Mouse (Mus musculus): ENCODE measurements around the gene Creb3l1. TPM values are rescaled to one million over a fixed set of nuclear protein-coding genes. Genes with fewer than 3 reads are reported as not detected.

Creb3l1 gene
- total RNA-seq, 4 experiments from 2014 or later = 2.5 to 4.0 (median 3.1) TPM

DNA sequence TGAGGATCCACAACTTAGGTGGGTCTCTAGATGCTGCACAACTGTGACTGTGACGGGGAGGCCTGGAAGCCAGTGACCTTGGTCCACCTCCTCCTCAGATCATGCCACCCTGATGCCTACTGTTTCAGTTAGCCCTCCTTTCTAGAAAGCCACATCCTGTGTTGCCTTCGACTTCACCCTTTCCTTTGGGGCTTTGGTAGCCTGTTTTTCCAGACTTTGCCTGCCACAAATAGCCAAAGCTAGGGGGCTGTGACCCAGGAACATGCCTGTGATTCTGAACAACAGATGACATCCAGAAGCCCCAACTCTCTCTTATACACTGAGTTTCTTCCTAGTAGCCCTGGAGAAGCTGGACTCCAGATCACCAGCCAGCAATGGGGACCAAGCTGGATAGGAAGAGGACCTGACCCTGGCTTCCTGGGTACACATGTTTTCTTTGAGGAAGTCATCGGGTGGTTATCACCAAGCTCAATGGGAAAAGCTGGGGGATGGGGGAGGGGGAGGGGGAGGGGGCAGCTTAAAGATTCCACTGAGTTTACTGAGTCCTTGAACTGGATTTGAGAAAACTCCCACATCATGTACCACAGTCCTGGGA is 59.6 kb downstream of the Creb3l1 start:
- no peak for DNase-seq (ENCODE audit: low spot score)

DNA sequence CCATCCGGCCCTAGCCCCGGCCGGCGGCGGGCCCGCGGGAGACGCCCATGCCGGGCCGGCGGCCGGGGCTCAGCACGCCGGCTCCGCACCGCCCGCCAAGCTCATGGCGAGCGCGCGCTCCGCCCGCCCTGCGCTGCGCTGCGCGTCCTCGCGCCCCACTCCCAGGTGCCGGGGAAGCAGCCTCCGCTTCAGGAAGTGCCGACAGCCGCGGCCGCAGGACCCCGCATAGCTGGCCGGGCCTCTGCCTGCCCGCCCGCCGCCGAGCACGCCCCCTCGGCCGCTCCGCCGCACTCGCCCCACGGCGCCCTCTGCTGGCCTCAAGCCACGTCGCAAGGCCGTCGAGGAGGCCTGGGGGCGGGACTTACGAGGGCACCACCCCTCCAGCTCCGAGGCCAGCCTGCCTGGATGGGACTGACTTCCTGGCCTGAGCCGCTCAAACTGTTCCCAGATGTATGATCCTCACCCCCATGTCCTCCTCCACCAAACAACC is 60.8 kb downstream of the Creb3l1 start:
- DNase-seq (ENCODE audit: low spot score) = peak; percentile 96

DNA sequence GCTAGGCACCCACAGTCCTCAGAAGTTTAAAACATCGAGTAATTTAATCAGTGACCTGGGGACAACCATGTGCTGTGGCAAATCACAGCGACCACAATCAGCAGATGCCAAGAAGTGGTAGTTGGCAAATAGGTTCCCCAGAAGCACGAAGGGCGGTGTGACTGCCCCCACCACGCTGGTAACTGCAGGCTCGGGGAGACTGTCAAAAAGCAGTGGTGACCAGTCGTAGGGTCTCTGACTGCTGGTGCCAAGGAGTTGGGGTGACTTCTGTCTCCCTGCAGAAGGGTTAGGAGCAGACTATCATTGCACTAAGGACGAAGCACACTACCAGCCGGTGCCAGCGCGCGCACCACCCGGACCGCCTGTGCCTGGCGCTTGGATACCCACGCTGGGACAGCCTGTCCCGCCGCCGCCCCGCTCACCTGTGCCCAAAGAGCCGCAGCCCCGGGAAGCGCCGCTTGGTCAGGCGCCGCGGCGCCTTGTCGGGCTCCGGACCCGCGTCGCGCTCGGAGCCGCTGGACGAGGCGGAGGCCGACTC is 61.4 kb downstream of the Creb3l1 start:
- DNase-seq (ENCODE audit: low spot score) = no peak

DNA sequence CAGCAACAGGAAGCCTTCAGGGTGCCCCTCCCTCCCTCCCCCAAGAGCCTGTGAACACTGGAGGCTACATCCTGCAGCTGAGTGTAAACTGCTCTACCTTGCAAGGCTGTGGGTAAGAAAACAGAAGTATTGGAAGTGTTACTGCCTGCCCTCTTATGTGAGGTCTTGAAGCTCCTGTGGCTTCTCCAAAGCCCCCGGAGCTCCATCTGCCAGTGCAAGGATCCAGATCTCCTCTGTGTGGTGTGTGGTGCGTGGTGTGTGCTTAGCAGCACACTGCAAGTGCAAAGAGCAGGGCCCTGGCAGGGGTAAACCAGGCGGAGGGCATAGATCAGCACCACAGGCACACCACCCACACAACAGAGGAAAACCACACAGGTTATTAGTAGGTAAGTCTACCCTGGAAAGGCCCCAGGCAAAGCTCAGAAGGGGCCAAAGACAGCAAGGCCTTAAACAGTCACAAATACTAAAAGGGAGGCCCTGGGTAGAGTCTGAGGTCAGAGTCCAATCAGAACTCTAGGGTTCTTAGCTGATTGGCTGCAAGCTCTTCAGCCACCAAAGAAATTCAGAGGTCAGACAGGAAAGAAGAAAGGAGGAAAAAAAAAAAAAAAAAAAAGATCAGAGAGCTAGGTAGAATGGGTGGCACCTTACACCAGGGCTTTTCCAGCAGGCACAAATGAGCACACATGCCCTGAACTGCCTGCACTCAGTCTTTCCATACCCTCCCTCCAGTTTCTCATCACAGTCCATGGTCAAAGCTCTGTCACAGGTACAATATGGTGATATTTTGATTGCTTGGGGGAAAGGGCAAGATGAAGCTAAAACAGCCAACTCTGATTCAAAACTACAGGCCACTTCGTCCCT is 62.2 kb downstream of the Creb3l1 start:
- DNase-seq (ENCODE audit: low spot score) = no peak

DNA sequence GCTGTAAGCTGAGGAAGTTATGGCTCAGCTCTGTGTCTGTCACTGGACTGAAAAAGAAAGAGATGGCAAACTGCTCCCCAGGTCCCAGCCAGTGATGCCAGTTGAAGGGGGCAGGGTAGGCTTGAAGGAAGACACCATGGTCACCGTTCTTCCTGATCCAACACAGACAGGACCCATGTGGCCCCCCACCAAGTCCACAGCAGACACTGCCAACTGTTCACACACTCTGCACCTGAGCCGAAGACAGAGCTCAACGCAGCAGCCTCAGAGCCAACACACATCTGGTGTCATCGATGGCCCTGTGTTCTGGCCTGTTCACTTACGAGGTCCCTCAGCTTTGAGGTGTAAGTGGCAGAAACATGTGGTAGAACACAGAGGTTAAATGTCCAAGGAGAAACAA is 63.8 kb downstream of the Creb3l1 start:
- DNase-seq (ENCODE audit: low spot score) = no peak

DNA sequence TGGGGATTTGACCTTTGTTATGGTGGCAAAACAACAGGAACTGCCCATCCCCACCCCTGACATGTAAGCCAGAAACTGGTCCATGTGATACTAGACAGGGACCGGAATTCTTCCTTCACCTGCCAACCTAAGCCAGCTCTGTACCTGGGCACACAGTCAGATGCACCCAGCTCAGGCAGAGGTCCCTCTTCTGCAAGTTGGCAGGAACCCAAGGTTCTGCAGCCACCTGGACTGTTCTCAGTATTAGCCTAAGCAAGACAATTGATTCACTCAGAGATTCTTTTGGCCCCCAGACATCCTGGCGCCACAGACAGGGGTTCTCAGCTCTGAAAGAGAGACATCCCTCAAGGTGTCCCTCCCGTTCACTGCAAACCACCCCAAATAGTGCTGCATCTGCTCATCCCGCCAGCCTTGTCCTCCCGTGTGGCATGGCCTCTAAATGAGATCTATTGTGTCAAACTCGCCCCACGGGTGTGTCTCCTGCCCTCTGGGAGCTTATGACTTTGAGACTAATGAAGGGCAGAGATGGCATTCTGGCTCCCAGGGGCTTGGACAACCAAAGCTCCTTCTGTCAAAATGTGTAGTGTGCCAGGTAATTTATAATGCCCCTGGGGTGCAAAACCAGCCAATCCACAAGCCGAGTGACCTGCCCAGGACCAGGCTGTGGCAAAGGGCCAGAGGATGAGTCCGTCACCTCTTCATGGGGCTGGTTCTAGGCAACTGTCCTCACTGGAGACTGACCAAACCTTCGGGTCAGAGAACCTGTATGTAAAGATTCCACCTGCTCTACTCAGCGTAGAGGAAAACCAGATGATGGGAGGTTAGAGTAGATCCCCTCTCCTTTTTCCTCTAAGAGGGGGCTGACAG is 64.5 kb downstream of the Creb3l1 start:
- no peak for DNase-seq (ENCODE audit: low spot score)

DNA sequence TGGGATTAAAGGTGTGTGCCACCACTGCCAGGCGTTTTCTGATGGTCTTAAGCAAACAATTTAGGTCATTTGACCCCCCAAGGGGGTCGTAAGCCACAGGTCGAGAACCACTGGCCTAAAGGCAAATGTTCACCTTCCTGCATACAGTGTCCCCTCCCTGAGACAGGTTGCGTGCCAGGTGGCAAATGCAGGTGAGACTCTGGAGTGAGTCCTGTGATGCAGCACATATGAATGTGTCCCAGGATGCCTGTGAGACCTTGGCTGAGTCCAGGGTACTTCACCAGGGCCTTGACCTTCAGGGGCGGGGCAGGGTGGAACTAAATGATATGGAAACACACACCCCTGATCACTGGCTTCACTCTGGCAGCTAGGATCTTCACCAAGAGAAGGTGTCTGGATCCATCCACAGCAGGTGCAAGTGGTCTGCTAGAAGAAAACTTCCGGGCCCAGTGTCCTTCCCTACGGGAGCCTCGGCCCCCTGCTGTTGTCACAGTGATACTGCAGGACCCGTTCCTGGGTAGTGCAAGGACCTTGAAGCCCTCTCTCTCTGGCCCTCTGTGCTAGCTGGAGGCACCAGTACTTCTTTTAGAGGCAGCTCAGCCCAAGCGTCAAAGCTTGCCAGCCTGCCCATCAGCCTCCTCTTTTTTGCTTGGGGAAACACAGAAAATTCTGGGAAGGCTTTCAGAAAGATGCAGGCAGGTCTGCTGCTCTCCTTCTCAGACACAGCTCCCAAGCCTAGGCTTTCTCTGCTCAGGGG is 65.4 kb downstream of the Creb3l1 start:
- no peak for DNase-seq (ENCODE audit: low spot score)

DNA sequence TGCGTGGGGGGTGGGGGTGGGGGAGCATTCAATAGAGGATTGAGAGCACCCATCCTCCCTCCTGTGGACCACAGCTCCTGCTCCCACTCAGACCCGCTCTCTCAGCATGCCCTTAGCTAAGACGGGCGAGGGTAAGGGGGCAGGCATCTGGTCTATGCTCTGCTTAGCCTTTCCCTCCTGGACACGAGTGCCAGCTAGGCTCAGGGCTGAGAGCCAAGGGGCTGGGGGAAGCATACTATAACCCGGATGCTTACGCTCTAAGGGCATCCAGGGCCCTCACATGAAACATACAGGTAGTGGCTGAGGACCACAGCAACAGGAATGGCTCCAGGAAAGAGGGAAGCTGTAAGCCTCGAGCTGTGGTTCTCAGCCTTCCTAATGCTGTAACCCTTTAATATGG is 66.3 kb downstream of the Creb3l1 start:
- DNase-seq (ENCODE audit: low spot score) = no peak

DNA sequence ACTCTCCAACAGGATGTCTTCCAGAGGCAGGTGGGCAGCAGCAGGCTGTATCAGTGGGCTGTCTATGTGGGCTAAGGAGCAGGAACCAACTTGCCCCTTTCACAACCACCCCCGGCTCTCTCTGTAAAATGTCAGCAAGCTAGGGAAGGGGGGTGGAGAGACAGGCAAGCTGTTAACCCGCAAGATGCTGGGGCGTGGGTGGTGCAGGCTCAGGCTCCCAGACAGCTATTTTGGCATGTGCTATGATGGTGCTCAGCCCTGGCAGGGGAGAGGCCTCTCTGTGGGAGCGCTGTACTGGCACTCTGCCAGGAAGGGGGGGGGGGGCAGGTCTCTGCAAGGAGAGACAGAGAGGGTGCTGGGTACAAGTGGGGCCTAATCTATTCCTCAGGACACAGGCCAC is 67.2 kb downstream of the Creb3l1 start:
- DNase-seq (ENCODE audit: low spot score) = no peak

DNA sequence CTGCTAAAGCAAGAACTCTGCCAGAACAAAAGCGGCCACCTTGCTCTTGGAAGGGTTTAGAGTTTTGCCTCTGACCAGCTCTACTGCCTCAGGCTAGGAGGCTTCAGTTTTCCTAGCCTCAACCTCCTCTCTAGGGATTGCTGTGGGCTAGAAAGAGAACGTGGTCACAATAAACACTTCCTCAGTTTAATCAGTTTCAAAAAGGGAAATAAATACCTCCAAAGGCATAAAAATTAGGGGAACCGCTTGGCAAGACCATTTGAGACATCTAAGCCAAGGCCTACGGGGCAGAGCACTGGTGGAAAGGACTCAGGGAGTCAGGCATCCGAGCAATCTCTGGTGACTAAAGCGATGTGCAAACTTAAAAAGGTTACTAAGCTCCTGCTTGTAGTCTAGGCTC is 68.4 kb downstream of the Creb3l1 start:
- no peak for DNase-seq (ENCODE audit: low spot score)

DNA sequence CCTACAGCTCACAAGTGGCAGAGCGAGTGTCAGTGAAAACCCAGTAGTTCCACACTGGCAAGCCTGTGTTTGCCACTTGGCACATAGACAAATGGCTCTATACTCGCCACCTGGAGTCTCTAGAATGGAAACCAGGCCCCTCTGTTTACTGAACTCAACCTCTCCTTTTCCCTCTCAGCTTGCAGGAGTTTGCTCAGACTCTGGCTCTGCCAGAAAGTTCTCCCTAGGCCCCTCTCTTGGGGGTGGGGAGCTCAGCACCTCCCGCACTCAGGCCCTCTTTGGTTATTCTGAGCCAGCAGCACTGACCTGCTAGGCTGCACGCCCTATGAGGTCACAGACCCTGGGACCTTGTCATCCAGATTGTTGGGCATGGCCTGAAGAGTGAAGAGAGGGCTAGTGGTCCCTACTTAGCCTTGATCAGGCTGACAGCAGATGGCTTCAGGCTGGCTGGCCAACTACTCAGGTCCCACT is 69.1 kb downstream of the Creb3l1 start:
- no peak for DNase-seq (ENCODE audit: low spot score)

DNA sequence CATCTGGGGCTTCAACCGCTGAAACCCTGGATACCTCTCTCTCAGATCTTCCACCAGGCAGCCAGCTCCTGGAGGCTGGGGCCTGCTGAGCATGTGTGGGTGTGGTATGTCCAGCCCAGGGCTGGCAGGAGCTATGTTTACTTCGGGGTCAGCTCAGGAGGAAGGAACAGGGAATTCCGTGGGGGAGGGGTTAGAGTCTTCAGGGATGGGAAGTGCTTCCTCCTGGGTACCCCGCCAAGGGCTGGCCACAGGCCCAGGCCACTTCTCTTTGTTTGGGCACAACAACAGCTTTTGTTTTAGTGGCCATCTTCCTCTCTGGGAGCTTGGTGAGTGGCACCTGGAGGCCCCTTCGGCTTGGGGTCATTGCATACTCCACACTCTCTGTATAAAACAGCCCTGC is 70.5 kb downstream of the Creb3l1 start:
- DNase-seq (ENCODE audit: low spot score) = peak; percentile 86

DNA sequence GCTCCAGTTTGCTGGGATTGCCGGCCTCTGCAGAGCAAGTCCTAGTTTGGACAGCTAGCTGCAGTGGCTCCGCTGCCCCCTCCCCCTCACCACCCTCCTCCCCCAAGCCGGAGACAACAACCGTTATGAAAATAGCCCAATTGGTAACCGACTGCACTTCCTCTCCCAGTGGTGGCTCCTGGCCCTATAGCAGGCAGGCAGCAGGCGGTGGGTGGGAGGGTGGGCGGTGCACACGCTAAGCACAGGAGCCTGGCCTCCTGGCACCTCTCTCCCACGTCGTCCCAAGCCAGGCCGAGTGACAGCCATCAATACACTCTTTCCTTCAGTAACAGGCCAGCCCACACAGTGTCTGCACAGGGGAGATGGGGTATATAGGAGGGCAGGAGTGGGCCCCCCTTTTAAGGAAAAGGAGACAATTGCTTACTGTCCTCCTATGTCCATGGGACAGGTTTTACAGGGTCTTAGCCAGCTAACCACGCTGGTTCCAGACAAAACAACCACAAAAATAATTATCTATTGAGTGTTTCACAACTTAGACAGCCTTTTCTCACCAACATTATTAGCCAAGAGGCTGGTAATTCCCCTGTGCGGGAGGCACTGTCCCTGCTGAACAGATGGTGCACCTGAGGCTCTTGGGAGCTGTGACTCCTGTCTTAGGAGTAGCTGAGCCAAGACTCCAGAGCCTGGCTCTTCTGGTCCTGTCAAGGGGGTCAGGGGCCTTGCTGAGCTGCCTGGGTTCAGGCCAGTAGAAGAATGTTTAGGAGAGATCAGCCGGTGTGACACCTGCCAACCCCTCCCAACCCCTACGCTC is 73.8 kb downstream of the Creb3l1 start:
- peak; percentile 39 for DNase-seq (ENCODE audit: low spot score)

DNA sequence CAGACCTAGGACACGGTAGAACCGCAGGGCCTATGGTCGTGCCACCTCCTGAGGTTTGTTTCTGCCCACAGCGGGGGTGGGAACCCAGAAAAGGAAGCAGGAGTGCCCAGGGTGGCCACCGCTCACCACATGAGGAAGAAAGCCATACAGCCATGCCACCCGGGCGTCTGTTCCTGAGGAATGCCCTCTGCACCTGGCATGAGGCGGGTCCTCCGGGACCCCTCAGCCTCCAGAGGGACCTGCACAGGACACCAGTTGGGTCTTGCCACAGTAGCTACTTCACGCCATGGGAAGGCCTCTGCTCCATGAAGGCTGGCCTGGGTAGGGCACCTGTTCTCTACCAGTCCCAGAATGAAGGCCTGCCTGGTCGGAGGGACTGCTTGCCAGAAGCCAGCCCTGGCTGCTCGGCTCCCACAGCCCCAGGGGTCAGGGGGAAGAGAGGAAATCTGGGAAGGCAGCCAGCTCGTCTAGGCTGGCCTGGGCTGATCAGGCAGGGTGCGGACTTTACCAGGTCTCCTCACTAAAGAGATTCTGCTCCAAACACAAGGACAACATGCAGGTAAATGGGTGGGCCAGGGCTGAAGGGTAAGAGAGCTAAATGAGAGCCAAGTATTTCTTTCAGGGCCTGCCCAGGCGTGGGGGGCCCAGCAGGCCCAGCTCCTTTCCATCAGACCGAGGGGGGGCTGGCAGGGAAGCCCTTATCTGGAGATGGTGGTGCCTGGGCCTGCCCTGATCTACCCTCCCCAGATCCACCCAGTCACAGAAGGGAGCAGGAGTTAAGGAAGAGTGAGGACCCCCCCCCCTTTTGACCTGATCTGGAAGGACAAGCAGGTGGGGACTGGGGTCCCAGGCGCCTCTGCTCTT is 74.7 kb downstream of the Creb3l1 start:
- DNase-seq (ENCODE audit: low spot score) = no peak

DNA sequence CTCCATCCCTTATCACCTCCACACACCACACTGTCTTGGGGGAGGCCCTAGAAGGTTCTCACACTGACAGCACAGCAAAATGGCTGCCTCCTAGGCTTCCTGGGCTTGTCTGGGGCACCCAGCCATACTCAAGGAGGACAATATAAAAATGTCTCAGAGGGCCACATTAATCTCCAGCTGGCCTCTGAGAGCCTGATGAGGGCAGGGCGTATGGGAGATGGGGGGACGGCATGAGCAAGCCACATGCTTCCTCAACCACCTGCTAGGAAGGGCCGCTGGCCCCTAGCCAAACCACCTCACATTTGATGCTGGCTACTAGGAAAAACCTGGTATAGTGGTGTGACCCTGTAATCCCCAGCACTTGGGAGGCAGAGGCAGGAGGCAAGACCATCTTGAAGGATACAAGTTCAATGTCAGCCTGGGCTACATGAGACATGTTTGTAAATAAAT is 75.5 kb downstream of the Creb3l1 start:
- DNase-seq (ENCODE audit: low spot score) = no peak

DNA sequence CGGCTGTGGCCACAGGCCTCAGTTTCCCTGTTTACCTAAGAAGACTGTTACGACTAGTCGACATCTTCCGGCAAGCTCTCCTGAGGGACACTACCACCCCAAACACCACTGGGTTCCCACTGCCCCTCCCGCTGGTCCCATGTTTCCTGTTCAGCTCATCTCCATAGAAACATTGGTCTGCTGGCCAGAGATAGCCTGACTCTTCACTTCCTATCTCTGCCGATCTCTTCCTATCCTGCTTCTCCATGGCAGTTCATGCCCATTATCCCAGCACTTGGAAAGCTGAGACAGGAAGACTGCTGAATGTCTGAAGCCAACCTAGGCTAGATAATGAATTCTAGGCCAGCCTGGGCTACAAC is 76.2 kb downstream of the Creb3l1 start:
- no peak for DNase-seq (ENCODE audit: low spot score)

DNA sequence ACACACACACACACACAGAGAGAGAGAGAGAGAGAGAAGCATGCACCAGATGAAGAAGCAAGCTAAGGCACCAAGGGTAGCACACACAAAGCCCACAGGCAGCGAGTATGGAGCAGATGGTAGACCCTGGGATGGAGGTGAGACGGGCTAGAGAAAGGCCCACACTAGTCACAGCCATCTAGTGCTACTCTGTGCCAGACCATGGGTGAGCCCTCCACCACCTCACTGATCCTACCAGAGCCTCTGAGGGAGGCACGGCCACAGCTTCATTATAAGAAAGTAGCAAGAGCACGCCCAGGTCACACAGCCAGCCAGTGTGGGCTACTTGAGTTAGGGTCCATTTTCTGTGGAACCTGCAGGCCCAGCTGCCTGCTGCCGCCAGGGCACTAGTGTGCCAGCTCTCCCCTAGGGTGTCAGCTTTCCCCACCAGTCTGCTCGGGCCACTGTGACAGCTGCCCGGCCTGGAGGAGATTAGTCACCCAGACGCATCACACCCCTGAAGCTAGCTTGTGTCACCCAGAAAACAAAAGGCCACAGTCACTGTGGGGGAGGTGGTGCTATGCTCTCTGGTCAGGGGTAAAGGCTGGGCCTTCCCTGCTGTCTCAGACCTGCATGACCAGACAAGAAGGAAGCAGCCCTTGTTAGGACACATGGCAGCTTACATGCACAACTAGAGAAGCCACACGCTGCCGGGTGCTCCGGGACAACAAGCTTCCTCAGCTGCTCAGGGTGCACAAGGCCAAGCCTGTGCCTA is 76.7 kb downstream of the Creb3l1 start:
- DNase-seq (ENCODE audit: low spot score) = no peak

DNA sequence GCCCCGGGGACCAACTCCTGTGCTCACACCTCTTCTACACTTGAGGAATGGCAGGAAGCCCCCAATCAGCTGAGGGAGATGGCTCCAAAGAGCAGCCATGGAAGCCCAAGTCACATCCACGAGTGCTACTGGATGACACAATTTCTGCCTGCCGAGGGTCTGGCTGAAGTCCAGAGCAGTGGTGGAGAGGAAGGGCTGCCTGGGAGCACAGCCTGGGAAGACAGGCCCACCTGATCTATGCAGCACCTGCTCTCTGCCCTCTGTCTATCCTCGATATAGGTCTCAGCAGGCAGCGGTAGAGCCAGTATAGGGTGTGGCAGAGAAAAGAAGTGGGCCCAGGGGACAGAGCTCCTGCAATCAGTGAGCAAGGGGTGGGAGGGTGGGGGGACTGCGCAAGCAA is 77.5 kb downstream of the Creb3l1 start:
- DNase-seq (ENCODE audit: low spot score) = no peak
